Mouse (Mus musculus): Measurements from ENCODE around the gene Dnal4. TPM values are rescaled to one million over a fixed set of nuclear protein-coding genes. Genes with fewer than 3 reads are reported as not detected.

Gene Dnal4
- total RNA-seq, 2 experiments from 2014 or later: 21.6 to 22.2 TPM

DNA sequence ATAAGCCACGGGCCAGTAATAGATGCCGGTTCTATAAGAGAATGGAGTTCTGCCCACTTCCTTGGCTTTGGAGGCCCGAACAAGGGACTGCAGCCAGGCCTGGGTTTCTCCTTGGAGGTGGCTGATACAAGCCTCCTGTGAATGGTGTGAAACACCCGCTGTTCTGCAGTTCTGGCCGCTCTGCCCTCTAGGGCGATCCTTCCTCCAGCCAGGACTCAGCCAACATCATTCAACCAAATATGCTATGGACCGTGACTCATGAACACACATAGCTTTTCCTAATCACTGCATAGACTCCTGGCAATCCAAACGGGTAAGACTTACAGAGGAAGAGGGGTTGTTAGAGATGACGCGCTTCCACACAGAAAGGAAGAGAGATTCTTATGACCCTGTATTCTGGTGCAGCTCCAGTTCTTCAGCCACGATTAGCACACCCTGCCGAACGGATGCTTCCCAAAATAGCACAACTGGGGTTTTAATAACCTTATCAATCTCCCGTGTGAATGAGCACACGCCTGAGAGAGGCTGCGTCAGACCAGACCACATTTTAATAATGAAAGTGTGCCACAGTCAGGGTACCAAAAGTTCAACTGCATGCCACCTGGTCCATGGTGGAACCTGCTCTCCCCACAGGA, 10.2 kb downstream of the Dnal4 start:
- intact Hi-C loops (cut with DNase I): no loop called here
- no peak for DNase-seq

DNA sequence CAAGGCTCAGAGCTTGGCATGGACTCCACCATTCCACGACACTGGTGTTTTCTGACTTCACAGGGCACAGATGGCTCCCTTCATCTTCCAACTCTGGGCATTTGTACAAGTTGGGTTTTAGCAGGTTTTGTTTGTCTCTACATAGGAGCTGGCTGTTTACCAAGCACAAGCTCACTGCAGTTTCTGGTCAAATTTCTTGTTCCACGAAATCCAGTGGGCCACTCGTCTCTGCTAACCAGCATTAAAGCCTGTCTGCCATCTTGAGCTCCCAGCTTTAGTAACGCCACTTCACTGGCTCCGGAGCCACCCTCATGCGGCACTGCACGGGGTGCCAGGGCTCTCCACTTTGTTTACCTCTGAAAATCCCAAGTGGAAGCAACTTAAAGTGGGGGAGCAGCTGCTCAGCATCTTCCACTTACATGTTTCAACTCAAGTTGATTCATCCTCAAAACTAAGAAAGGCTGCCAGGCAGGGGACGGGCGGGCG, 11.0 kb downstream of the Dnal4 start:
- DNase-seq: no peak
- intact Hi-C loops (cut with DNase I): no loop called here

DNA sequence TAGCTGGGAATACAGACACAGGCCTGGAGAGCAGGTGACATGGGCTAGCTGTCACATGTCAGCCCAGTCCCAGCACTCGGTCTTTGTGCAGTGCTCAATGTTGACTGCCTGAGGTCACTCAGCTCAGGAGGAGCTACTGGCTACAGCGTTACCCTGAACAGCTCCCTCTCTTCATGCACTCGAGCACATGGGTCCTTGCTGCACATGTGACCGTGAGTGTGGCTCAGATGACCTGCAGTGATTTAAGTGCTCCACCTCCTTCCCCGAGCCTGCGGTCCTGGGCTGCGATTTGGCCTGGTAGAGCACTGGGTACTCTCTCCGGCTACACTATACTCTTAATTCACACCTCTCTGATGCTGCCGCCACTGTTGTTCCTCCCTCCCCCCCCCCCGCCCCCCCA, 11.5 kb downstream of the Dnal4 start:
- intact Hi-C loops (cut with DNase I): no loop called here
- no peak for DNase-seq

DNA sequence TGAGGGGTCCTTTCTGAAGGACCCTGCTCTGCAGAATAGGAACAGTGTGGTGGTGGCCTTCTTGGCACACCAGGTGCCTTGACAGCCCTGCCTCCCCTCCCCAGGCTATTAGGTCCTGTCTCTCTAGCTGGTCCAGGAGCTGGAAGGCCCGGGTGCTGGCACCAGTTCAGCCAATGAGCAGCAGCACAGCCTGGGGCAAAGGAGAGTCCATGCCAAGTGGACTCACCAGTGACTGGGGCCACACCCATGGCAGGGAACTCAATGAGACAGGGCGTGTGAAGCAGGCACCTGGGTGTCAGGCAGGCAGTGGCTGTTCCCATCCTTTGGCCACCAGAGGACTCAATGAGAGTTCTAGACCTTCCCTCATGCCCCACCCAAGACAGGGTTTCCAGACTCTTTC, 12.3 kb downstream of the Dnal4 start:
- DNase-seq: no peak
- intact Hi-C loops (cut with DNase I): no loop called here

DNA sequence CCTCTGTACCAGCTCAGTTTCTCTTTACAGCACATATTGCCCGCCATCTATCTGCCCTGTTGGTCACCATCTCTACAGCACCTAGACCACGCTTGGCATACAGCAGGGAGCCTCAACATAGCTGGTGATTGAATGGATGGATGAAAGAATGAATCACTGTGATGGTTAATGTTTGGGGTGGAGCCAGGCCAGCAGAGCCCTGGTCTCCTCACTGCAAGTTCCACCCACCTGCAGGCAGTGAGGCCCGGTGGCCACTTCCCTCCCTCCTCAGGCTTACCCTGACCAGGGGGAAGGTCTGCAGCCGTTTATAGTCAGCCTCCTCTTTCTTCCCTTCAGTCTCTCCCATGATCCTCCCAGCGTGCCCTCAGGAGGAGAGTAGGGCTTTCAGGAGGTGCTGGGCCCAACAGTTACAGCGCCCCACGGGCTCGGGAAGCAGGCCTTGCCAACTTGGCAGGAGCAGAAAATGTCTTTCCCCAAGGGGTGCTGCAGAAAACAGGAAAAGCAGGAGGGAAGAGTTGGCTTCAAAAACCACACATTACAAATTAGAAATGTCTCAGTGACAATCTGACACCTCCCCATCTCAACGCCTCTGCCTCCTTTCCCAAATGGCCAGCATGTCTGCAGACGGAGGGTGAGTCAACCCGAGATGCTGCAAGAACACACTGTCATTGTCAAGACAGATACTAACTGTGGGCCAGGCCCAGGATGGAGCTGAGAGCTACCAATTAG, 12.9 kb downstream of the Dnal4 start:
- intact Hi-C loops (cut with DNase I): no loop called here
- no peak for DNase-seq

DNA sequence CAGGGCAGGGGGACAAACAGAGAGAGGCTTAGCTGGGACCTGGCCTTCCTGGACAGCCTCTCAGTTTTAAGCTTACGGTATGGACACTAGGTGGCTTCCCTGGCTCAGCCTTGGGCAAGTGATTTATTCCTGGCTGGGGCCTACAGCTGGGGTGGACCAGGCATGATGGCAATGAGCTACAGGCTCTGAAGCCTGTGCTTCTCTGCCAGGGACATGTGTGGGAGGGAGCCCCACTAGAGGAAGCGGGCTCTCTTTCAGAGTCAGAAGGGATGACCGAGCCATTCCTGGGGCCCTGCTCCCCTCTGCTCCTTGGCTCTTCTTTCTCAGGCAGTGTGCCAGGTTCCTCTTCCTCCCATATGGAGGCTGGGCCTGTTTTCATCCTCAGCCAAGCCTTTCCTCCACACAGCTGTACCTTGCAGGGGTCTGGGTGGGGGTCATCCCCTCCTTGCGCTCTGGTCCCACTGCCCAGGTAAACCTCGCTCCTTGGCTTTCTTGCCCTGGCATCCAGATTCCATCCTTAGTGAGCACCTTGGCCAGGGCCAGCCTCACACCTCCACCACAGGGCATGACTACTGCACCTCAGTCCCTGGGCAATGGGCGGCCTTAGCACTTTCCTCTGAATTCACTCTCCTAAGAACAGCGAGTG, 13.9 kb downstream of the Dnal4 start:
- intact Hi-C loops (cut with DNase I): no loop called here
- DNase-seq: no peak

DNA sequence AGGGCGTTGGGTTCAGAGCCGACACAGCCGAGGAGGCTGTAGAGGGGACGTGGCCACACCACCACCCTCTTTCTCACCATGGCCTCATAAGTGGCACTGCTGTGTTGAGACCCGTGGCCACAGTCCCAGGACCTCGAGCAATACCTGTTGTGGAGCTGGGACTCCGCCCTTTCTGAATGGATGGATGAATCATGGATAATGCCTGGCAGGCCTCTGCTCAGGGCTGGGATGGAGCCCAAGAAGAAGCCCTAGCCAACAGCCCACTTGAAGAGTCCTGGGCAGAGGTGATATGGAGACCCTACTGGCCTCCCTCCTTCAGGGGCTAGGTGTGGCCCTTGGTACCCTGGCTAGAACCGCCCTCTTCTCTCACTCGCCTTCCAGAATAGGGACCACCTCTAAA, 14.6 kb downstream of the Dnal4 start:
- intact Hi-C loops (cut with DNase I): no loop called here
- no peak for DNase-seq

DNA sequence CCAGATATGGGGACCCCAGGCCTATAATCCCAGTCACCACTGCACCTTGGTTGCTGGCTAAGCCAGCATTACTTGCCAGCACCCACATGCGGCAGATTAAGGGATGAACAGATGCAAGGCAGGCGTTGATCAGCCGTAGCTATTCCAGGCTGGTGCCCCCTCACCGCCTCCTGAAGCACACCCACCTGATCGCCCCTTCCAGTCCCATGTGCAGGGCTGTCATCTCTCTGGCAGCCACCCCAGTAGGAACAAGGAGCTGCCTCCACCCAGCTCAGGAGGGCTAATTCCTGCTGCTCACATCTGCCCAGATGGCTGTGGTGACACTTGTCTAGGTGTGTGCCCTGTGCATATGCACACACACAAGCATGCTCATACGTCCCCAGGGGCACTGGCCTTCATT, 16.7 kb downstream of the Dnal4 start:
- intact Hi-C loops (cut with DNase I): no loop called here
- DNase-seq: no peak

DNA sequence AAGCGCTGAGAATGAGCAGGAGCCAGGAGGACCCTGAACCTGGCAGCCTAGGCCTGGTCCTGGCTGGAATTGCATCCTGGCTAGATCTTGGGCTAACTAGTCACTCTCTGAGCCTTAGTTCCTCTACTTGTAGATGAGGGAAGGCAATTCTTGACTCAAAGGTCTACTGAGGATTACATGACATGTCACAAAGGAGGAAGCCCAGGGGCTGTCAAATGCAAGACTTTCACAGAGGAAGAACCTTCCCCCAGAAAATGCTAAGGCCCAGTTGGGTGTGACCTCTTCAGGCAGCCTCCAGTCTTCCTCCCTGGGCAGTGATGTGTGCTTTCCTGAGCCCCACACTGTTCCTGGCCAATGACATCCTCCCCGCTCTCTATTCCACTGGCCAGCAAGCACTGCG, 20.5 kb downstream of the Dnal4 start:
- no peak for DNase-seq
- intact Hi-C loops (cut with DNase I): no loop called here

DNA sequence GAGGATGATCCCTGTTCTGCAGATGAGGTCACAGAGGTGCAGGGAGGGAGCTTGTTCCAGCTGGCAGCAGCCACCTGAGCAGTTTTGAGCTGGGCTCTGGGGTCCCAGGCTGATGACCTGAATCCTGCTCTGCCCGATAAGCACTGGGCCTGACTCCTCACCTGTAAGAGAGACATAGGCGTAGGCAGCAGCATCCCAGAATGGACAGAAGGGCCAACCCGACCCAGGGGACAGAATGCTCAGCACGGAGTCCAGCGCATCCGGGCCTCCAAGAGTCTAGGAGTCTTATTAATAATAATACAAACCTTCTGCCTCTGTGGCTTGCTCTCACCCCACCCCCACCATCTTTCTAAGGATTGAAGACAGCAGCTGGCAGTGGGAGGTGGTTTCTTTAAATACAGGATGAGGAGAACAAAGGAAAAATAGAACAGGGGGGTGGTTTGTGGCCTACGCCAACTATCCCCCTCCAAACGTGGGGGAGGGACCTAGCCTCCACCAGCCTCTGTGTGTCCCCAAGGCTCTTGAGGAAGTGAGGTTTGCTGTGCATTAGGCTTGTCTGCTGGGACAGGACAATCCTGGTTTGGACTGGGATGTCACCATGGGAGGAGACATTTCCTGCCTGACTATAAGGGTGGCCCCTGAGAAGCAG, 21.5 kb downstream of the Dnal4 start:
- DNase-seq: no peak
- intact Hi-C loops (cut with DNase I): no loop called here

DNA sequence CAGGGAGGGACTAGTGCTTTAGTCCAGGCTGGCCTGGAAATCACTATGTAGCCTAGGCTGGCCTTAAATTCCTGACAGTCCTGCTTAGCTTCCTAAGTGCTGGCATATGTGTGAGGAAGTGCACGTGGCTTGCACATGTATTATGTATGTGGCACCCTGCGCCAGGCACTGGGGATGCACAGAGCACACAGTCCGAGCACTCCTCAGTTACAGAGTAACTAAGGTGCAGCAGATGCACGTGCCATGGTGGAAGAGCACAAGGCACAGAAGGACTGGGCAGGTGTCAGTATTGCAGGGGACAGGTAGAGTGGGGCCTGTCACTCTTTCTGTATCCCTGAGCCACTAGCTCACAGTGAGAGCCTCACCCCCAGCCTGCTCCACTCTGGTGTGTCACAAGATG, 22.5 kb downstream of the Dnal4 start:
- intact Hi-C loops (cut with DNase I): no loop called here
- no peak for DNase-seq

DNA sequence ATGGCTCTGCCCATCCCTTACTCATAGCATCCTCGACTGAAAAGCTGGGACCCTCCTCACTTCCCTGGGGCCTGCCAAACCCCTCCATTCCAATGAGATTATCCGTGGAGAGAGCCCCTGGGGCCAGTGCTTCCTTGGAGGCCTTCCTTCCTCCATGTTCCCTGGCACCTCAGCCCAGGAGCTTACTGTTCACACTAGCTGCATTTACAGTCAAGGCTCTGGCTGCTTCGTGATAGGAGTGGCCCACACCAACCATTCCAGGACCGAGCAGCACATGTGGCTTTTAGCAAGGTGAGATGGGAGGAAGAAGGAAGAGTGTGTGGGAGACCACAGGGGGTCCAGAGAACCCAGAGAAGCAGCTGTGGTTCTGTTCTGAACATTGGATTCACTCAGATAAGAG, 23.8 kb downstream of the Dnal4 start:
- intact Hi-C loops (cut with DNase I): loop anchor here (2.0 to 5.0 kb wide), 5 partner anchors 38 to 323 kb away; no protein-coding TSS in a partner anchor
- DNase-seq: no peak

DNA sequence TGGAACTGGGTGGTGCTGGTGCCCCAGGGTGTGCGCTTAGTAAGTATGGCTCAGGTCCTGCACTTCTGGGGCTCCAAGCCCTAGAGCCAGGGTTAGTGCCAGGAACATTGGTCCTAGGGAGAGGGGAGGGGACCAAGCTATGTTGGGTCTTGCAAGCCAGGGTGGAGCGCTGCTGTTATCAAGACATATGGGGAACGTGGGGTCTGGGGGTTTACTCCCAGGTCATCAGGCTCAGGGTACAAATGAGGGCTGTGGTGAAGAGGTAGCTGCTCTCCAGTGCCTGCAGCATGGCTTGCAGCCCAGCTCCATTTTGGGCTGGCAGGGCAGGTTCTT, 24.3 kb downstream of the Dnal4 start:
- intact Hi-C loops (cut with DNase I): loop anchor here (2.0 to 5.0 kb wide), 5 partner anchors 39 to 324 kb away; no protein-coding TSS in a partner anchor
- DNase-seq: no peak

DNA sequence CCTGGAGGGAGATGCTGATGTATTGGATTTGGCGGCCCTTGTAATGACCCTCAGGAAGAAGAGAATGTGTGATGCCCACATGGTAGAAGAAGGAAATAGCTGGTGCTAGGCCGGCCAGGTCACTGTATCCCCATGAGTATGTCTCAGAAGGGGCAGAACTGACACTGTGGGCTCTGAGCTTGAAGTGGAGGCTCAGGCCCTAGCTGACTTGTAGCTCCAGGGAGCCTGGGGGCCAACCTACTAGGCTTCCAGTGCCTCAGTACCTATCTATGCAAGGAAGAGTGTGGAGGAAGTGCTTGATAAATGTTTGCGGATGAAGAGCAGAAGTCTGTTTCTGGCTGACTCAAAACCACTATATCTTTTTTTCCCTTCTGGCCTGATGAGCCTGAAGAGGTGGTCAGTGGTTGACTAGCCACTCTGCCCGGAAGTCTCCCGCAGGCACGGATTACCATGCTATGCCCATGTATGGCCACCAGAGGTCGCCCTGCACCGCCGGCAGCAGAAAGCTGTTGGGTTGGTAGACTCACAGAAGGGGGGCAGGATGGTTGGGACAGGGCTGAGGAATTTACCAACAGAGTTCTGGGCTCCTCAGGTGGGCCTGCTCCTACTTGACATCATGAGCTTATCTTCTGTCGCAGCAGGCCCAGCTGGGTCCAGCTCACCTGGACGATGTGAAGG, 24.8 kb downstream of the Dnal4 start:
- intact Hi-C loops (cut with DNase I): loop anchor here (2.0 to 5.0 kb wide), 5 partner anchors 39 to 324 kb away; no protein-coding TSS in a partner anchor
- DNase-seq: peak; percentile 81 to 89

DNA sequence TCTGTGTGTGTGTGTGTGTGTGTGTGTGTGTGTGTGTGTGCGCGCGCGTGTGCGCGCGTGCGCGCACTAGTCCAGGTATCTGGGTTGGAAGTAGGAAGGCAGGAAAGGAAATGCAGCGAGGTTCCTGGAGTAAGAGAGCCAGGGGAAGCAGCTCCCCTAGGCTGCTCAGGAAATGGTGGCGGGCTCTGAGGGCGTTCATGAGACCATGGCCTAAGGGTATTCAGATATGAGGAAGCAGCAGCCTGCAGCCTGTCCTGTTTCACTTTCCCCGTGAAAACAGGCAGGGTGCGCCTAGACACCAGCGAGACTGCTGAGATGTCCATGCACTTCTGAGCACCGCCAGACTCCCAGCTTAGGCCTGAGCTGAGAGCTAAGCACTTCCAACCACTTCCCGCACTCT, 25.9 kb downstream of the Dnal4 start:
- intact Hi-C loops (cut with DNase I): loop anchor here (2.0 to 5.0 kb wide), 5 partner anchors 41 to 326 kb away; no protein-coding TSS in a partner anchor
- DNase-seq: no peak

DNA sequence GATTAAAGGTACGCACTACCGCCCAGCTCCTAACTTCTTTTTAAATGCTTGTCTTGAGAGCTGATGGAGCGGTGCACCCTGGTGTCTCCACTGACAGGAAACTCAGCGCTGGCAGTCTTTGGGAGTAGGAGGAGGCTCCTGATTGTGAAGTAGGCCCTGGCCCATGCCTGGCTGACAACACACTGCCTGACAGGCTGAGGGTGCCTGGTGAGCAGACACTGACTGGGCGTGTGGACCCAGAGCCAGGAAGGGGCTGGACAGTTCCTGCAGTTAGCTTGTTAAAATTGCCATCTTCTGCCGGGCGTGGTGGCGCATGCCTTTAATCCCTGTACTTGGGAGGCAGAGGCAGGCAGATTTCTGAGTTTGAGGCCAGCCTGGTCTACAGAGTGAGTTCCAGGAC, 27.4 kb downstream of the Dnal4 start:
- intact Hi-C loops (cut with DNase I): loop anchor here (5.0 kb wide), 4 partner anchors 42 to 327 kb away; no protein-coding TSS in a partner anchor
- DNase-seq: no peak

DNA sequence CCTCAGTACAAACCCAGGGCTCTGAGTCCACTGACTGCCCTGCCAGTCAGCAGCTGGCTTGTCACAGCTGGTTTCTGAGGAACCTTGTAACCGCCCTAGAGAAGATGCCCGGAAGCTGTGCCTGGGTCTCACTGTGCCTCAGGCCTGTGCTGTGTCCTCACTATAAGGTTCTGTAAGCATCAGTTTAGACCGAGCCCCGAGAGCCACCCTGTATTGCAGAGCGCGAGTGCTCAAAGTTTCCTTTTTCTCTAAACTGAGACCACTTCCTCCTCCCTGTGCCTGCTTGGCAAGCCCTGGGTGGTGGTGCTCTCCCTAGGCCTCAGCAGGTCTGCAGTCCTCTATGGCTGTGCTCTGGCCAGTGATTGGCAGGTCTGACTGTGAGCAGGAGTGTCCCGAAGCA, 28.5 kb downstream of the Dnal4 start:
- no peak for DNase-seq
- intact Hi-C loops (cut with DNase I): no loop called here

DNA sequence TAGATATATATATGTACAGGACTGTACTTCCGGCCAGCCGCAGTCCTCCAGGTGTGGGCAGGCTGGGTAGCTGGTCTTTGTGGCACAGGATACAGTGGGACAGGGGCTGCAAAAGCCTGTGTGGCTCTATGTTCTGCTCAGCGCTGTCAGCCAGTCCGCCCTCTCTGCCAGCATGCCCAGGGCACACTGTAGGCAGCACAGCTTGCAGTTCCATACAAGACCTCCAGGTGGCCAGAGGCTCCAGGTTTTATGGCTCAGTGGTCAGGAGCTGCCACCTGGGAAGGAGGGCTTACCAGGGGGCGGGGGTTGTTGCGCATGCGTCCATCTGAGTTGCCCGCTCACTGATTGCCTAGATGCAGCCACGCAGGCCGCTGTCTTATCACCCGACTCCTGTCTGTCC, 29.7 kb downstream of the Dnal4 start:
- intact Hi-C loops (cut with DNase I): no loop called here
- no peak for DNase-seq

DNA sequence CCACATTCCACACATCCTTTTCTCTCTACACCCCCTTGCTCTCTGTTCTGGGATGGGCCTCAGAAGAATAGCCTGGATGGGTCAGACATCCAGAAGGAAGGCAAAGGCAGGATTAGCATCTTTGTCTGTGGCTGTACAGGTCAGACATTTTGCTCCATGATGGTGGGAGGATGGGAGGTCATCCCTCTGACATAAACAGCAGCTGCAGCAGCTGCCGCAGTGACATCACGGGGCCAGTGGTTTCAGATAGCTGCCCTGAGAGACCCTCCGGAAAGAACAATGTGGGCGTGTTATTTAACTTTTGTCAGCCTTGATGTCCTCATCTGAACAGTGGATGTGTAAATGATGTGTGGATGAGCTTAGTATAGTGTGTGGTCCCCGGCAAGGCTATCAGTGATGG, 31.8 kb downstream of the Dnal4 start:
- no peak for DNase-seq
- intact Hi-C loops (cut with DNase I): no loop called here

DNA sequence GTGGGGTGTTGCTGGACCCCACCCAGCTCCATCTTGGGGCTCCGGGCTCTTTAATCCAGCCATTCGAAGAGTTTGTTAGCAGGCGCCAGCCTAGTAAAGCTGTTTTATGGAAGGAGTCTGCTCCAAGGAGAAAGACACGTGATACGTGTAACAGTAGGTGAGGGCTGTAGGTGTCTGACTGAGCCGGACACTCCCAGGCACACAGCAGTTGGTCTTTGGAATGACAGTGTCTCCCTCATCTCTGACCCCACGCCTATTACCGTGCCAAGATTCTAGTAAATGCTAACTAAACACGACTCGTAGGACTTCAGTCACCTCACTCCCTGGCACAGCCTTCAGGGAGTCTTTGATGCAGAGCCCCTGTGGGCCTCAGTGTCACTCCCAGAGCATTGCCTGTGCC, 32.3 kb downstream of the Dnal4 start:
- intact Hi-C loops (cut with DNase I): no loop called here
- DNase-seq: no peak

DNA sequence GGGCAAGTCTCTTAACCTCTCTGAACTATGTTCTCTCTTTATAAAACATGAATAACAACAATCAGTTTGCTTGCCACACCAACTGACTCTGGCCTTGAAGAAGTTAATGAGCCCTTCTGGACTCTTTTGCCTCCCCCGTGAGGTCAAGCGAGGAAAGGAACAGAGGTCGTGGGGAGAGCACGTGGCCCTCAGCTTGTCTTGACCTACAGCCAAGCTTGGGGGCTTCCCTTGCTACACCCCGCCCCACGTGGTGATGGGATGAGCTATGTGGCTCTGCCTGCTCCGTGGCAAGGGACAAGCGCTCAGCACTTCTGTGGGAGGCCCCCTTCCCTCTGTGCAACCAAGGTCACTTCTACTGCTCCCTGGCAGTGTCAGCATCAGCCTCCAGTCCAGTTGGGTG, 32.9 kb downstream of the Dnal4 start:
- intact Hi-C loops (cut with DNase I): no loop called here
- no peak for DNase-seq
